Mouse (Mus musculus): ENCODE results near the gene Tmem52. TPM values are rescaled to one million over a fixed set of nuclear protein-coding genes. Genes with fewer than 3 reads are reported as not detected.
"Not testable (repeated sequence)": the region's sequence is repeated elsewhere in the genome, so short reads cannot be mapped to it uniquely, and the experiment has no call there.

Gene Tmem52
- total RNA-seq (2021), result 1 to 10 TPM; 1.2 to 2.9 TPM
- long read RNA-seq, experiment 1, partial matches to known transcripts, result 0 of 5 reads
- long read RNA-seq, experiment 1, other reads (novel, unspliced or antisense), result 0 of 5 reads
- long read RNA-seq, experiment 2, partial matches to known transcripts, result 1 of 4 reads
- long read RNA-seq, experiment 2, other reads (novel, unspliced or antisense), result 2 of 4 reads

- no peak for DNase-seq (ENCODE audit: low spot score in 2 of 2)
- intact Hi-C loops (cut with DNase I), result no loop called here
Observed at GRCm38 (mm10) chr4:155468952-155469351, at the start of gene Tmem52. Tmem52 (plus strand) TSS chr4:155469114.

GRCm38 (mm10) chr4:155420137-155420536, 48.8 kb upstream of the Tmem52 start:
- intact Hi-C loops (cut with DNase I), result no loop called here
- DNase-seq (ENCODE audit: low spot score in 2 of 2), result no peak

DNA sequence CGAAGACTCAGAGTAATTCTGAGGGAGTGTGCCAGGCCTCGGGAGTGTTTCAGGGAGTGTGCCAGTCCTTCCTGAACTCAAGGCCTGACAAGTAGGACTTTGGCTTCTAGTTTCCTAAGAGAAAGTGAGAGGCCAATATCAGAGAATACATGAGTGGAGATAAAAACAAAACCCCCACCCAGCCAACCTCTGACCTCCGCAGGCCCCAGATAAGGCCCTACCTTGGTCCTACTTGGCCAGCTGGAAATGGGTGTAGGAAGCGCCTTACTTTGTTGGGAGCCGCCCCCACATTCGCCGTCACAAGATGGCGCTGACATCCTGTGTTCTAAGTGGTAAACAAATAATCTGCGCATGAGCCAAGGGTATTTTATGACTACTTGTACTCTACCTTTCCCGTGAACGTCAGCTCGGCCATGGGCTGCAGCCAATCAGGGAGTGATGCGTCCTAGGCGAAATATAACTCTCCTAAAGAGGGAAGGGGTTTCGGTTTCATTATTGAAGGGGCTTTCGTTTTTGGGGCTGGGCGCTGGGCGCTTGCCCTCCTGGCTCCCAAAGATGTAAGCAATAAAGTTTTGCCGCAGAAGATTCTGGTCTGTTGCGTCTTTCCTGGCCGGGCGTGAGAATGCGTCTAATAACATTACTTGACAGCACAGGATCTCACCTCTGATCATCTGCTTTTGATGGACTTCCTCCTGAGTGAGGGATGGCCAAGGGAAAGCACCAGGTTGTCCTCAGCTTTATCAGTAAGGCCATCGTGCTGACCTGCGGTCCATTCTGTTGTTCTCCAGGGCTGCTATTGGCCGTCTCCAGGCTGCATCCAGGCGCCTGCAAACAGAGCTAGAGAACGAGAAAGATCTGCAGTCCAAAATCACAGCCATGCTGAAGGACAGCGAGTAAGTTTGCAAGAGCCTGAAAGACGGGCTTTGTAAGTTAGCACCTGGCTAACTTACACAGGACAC, 47.2 kb upstream of the Tmem52 start:
- intact Hi-C loops (cut with DNase I), result not testable (repeated sequence)

GRCm38 (mm10) chr4:155423988-155424387, 44.9 kb upstream of the Tmem52 start:
- intact Hi-C loops (cut with DNase I), result no loop called here

More for the DNA sequence above, 47.2 kb upstream of the Tmem52 start:
- DNase-seq (ENCODE audit: low spot score in 2 of 2), result not testable (repeated sequence)

DNA sequence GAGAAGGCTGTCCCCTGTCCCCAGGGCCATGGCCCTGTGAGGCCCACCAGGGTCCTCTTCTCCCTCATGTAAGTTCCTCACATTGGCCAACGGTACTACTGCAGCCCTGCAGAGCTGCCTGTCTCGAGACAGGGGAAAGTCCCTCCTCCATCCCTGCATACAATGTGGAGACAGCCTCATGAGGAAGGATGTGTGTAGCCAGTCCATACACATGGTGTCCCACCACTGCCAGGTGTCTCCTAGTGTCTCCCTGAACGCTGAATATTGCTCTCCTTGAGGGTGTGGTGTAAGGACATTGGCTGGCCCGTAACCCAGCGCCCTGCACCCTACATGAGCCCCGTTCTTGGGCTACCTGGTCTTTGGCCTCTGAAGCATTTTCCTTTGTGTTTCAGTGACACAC, 42.6 kb upstream of the Tmem52 start:
- intact Hi-C loops (cut with DNase I), result no loop called here

More at GRCm38 (mm10) chr4:155423988-155424387, 44.9 kb upstream of the Tmem52 start:
- no peak for DNase-seq (ENCODE audit: low spot score in 2 of 2)

GRCm38 (mm10) chr4:155428442-155428841, 40.5 kb upstream of the Tmem52 start:
- no peak for DNase-seq (ENCODE audit: low spot score in 2 of 2)
- intact Hi-C loops (cut with DNase I), result no loop called here

More for the DNA sequence above, 42.6 kb upstream of the Tmem52 start:
- no peak for DNase-seq (ENCODE audit: low spot score in 2 of 2)

- no peak for DNase-seq (ENCODE audit: low spot score in 2 of 2)
- intact Hi-C loops (cut with DNase I), result no loop called here
Observed at GRCm38 (mm10) chr4:155429202-155429601, 39.7 kb upstream of the Tmem52 start.

- intact Hi-C loops (cut with DNase I), result no loop called here
- DNase-seq (ENCODE audit: low spot score in 2 of 2), result peak in 1 of 2 experiments; percentile 22
Observed at GRCm38 (mm10) chr4:155432358-155432757, 36.6 kb upstream of the Tmem52 start.

GRCm38 (mm10) chr4:155433993-155434392, 34.9 kb upstream of the Tmem52 start:
- no peak for DNase-seq (ENCODE audit: low spot score in 2 of 2)
- intact Hi-C loops (cut with DNase I), result no loop called here

- no peak for DNase-seq (ENCODE audit: low spot score in 2 of 2)
- intact Hi-C loops (cut with DNase I), result no loop called here
Observed at GRCm38 (mm10) chr4:155442808-155443207, 26.1 kb upstream of the Tmem52 start.

DNA sequence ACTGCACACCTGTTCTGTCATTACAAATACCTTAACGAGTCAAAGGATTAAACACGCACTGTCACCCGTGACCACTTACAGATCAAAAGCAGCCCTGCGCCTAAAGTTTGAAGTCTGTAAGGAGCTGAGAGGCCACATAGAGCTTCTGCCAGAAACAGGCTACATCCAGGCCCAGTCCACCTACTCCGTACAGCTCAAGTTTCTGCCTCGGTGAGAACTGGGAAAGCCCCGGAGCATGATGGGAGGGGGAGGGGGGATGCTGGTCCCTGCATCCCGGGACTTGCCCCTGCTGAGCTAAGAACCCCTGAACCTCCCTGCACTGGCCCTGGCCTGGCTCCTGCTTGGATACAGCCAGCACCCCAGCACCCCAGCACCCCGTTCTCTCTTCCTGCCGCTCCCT, 17.3 kb upstream of the Tmem52 start:
- DNase-seq (ENCODE audit: low spot score in 2 of 2), result no peak
- intact Hi-C loops (cut with DNase I), result no loop called here

- intact Hi-C loops (cut with DNase I), result no loop called here
- no peak for DNase-seq (ENCODE audit: low spot score in 2 of 2)
Observed at GRCm38 (mm10) chr4:155458575-155458974, 10.3 kb upstream of the Tmem52 start.

DNA sequence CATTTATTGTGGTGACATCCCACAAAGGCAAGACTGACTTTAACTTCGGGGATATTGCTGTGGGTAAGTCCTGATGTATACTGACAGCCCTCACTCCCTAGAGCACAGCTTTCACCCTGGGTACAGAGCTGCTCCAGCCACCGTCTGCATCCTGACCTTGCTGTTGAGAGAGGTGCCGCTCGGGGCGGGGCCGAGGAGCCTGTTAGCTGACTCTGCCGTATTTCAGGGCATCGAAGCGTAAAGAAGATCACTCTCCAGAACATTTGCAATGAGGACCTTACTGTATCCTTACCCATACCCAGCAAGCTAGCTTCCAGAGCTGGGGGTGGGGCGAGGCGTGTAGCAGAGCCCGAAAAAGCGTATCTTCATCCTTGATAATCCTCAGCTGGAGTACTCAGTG, 5.9 kb upstream of the Tmem52 start:
- intact Hi-C loops (cut with DNase I), result no loop called here
- DNase-seq (ENCODE audit: low spot score in 2 of 2), result no peak

DNA sequence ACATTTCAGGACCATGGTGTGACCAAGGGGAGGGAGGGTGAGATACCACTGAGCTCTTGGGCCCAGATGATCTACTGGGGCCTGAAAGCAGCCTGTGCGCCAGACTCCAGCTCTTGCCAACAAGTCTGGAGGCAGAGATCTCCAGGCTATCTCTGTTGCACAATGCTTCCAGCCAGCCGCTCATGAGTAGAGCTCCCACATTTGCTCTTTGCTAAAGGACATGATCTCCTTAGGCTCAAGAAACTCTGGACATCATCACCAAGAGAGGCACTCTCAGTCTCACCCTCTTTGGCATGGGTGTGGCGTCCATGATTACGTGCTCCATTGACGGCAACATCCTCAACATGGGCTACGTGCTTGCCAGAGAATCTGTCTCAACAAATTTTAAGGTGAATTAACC, 5.3 kb upstream of the Tmem52 start:
- intact Hi-C loops (cut with DNase I), result no loop called here
- DNase-seq (ENCODE audit: low spot score in 2 of 2), result no peak

DNA sequence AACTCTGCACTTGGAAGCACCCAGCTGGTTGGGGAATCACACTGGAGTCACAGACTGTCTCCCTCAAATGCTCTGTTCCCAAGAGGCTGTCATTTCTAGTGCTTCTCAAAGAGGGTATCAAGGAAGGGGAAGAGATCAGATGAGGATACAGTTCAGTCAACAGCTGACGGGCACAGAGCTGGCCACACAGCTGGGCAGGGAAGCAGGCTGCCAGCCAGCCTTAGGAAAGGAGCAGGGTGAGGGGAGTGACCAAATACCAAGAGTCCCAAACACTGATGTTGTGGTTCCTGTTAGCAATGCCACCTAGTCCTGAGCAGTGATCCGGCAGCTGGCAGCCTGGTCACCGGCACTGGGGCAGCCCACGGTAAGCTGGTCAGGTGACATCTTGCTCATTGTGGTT, 4.9 kb upstream of the Tmem52 start:
- DNase-seq (ENCODE audit: low spot score in 2 of 2), result no peak
- intact Hi-C loops (cut with DNase I), result no loop called here

DNA sequence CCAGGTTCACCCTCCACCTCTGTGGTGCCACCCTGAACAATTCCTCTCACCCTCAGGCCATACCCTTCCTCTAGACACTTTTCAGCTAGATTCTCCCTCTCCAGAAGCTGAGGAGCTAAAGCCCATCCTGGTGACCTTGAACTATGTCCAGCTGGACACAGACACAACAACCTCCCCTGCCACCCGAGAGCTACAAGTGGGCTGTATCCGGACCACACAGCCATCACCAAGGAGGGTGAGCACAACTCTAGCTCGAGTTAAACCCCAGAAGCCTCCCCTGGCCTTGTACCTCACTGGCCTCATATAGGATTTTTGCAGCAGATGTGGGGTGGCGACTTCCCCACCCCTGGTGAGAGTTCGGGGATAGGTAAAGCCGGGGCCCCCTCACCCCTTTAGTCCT, 3.3 kb upstream of the Tmem52 start:
- intact Hi-C loops (cut with DNase I), result no loop called here
- DNase-seq (ENCODE audit: low spot score in 2 of 2), result no peak

DNA sequence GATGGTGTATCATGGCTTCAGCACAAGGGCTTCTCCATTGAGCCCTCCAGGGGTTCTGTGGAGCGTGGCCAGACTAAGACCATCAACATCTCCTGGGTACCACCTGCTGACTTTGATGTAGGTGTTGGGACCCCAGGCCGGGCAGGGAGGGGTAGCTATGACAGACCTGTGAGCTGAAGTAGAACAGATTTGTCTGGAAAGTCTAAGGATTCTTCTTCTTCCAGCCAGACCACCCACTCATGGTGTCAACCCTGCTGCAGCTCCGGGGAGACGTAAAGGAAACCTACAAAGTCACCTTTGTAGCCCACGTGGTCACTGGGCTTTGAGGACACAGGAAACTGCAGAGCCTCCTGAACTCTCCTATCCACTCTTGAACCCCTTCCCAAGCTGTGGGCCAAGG, 2.8 kb upstream of the Tmem52 start:
- intact Hi-C loops (cut with DNase I), result no loop called here
- no peak for DNase-seq (ENCODE audit: low spot score in 2 of 2)

DNA sequence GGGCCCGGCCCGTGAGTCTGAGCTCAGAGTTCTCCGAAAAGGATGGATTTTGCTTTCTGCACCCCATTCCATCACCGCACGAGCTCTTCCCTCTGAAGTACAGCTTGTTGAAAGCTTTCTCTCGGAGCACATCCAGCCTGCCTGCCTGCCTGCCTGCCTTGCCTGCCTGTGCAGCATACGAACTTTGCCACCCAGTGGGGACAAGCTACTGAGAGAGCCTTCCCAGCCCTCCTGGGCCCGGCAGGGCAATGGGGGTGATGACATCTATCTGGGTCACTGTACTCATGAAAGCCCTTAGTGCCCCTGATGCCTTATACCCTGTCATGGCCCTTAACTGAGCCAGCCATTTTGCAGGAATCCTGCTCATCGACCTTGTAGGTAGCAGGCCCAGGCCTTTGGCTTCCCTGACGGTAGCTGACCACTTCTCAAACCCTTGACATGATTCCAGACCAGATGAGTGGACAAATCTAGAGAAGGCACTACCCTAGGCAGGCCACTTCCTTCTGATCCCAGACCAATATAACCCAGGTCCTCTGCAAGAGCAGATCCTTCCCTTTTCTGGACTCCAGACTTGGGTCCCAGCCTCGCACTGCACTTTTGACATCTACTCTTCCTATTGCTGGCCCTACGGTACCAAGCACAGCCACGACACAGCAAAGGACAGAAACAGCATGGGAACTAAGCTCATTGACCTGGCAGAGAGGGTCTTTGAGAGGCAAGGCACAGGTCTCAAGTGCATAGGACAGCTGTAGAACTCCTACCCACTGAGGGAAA, 1.5 kb upstream of the Tmem52 start:
- DNase-seq (ENCODE audit: low spot score in 2 of 2), result no peak
- intact Hi-C loops (cut with DNase I), result no loop called here

GRCm38 (mm10) chr4:155469590-155470262, 812 bp downstream of the Tmem52 start:
- intact Hi-C loops (cut with DNase I), result no loop called here
- peak; percentile 40 to 56 for DNase-seq (ENCODE audit: low spot score in 2 of 2)
